Mouse (Mus musculus) embryonic facial prominence, embryonic 12.5 days (tissue): ENCODE results near the gene Mex3b. TPM values are rescaled to one million over a fixed set of nuclear protein-coding genes. Genes with fewer than 3 reads are reported as not detected.

Experiments used
- ATAC-seq: fragments of 200-750 bp; cut with Nextera tagmentation; 2 replicates; pipeline ENCODE4 v1.8.0; 2017; ENCODE audit not compliant: insufficient number of reproducible peaks, insufficient read depth, low FRiP score, low TSS enrichment
- H3K27ac ChIP-seq: fragments of 300-500 bp; sonication (generic); 2 replicates; pipeline ENCODE4 v1.5.1; 2016; ENCODE audit warnings: mild to moderate bottlenecking
- H3K27me3 ChIP-seq: fragments of 300-500 bp; sonication (generic); 2 replicates; pipeline ENCODE4 v1.6.1; 2016; ENCODE audit warnings: mild to moderate bottlenecking, moderate library complexity
- H3K36me3 ChIP-seq: fragments of 300-500 bp; sonication (generic); 2 replicates; pipeline ENCODE4 v1.6.1; 2016; ENCODE audit warnings: mild to moderate bottlenecking
- H3K4me1 ChIP-seq: fragments of 300-500 bp; sonication (generic); 2 replicates; pipeline ENCODE4 v1.6.1; 2016
- H3K4me2 ChIP-seq: fragments of 300-500 bp; sonication (generic); replicated peaks from 2 replicates; pipeline ENCODE4 v1.6.1; 2016; ENCODE audit warnings: mild to moderate bottlenecking, moderate library complexity
- H3K4me3 ChIP-seq: fragments of 300-500 bp; sonication (generic); 2 replicates; pipeline ENCODE4 v1.5.1; 2016; ENCODE audit warnings: mild to moderate bottlenecking
- H3K9ac ChIP-seq: fragments of 300-500 bp; sonication (generic); 2 replicates; pipeline ENCODE4 v1.6.1; 2016; ENCODE audit warnings: mild to moderate bottlenecking, moderate library complexity
- H3K9me3 ChIP-seq: fragments of 300-500 bp; sonication (generic); 2 replicates; pipeline ENCODE4 v1.6.1; 2016; ENCODE audit warnings: mild to moderate bottlenecking, moderate library complexity
- WGBS: fragments of 180-500 bp; shearing (Covaris S2); methylation state at CpG from one replicate; pipeline ENCODE4 v1.1.7; 2016; 5-methylcytosine and 5-hydroxymethylcytosine counted together
- polyA plus RNA-seq: library from polyadenylated mRNA; unstranded; fragments of >200 nt; fragmentation: Nextera tagmentation; extraction: Ambion mirVana; gene quantifications from 2 replicates; pipeline ENCODE4 v1.2.1, GENCODE M21; 2016

Mex3b gene
- polyA plus RNA-seq, 1 experiment from 2014 or later: 49.2 TPM

DNA sequence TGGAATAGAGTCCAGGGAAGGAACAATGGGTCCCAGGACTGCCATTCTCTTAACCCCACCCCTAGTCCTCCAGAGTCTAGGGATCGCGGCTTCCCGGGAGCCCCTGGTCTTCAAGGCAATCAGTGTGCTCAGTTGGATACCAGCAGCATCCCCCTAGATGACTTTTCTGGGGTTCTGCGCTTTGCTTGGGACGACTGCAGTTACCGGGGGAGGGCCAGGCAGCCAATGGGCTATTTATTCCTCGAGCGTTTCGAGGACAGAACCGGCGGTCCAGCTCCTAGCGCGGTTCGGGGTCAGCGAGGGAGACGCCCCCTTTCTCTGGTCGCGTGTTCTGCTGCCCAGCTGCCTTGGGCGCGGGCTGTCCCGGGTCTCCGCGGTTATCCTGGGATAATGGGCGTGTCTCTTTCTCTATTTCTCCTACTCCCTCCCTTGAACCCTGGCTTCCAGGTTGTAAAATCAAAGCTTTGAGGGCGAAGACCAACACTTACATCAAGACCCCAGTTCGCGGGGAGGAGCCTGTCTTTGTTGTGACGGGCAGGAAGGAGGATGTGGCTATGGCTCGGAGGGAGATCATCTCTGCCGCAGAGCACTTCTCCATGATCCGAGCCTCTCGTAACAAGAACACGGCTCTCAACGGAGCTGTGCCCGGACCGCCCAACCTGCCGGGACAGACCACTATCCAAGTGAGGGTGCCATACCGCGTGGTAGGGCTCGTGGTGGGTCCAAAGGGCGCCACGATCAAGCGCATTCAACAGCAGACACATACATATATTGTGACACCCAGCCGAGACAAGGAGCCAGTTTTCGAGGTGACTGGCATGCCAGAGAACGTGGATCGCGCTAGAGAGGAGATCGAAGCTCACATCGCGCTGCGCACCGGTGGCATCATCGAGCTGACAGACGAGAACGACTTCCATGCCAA is 1.4 kb downstream of the Mex3b start:
- H3K4me3 ChIP-seq: peak overlapping the region; percentile 99
- peak overlapping the region; percentile 100 for H3K9ac ChIP-seq
- H3K27ac ChIP-seq: peak overlapping the region; percentile 100
- under 1% methylated on average over 56 of the region's 56 CpGs for WGBS
- H3K27me3 ChIP-seq: no peaks in the 10 kb centered on the region
- peaks cover 18% of the 10 kb centered on the region for H3K4me1 ChIP-seq
- H3K4me2 ChIP-seq: peak overlapping the region; percentile 97
- H3K9me3 ChIP-seq: no peaks in the 10 kb centered on the region
- no peak for ATAC-seq
- H3K36me3 ChIP-seq: peaks cover 29% of the 10 kb centered on the region

DNA sequence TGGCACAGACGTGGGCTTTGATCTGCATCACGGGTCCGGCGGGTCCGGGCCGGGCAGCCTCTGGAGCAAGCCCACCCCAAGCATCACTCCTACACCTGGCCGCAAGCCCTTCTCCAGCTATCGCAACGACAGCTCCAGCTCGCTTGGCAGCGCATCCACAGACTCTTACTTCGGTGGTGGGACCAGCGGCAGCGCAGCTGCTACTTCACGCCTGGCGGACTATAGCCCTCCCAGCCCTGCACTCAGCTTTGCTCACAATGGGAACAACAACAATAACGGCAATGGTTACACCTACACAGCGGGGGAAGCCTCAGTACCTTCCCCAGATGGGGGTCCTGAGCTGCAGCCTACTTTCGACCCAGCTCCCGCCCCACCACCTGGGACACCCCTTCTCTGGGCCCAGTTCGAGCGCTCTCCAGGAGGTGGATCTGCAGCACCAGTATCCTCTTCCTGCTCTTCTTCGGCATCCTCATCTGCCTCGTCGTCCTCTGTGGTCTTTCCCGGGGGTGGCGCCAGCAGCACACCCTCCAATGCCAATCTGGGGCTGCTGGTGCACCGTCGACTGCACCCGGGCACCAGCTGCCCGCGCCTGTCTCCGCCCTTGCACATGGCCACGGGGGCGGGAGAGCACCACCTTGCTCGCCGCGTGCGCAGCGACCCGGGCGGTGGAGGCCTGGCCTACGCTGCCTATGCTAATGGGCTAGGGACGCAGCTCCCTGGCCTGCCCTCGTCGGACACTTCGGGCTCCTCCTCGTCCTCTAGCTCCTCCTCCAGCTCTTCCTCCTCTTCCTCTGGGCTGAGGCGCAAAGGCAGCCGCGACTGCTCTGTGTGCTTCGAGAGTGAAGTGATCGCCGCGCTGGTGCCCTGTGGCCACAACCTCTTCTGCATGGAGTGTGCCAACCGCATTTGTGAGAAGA is 2.4 kb downstream of the Mex3b start:
- no peaks in the 10 kb centered on the region for H3K27me3 ChIP-seq
- peak overlapping the region; percentile 100 for H3K27ac ChIP-seq
- H3K9me3 ChIP-seq: no peaks in the 10 kb centered on the region
- peak overlapping the region; percentile 100 for H3K9ac ChIP-seq
- H3K4me2 ChIP-seq: peak overlapping the region; percentile 97
- no peak for ATAC-seq
- peak overlapping the region; percentile 99 for H3K4me3 ChIP-seq
- H3K36me3 ChIP-seq: peaks cover 29% of the 10 kb centered on the region
- H3K4me1 ChIP-seq: peaks cover 14% of the 10 kb centered on the region
- WGBS: 1% methylated on average over 56 of the region's 56 CpGs

DNA sequence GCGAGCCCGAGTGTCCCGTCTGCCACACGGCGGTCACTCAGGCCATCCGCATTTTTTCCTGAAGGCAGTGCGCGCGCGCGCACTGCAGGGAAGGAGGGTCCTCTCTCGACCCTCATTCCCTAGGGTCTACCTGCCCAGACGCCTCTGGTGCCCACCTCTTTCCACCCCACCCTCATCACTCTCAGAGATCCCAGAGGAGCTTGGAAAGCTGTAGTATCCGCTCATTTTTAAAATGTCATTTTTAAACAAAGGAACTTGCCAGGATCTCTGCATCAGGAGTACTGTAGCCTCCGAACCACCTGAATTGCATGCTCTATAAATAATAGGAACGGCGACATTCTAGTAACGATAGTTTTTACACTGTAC is 3.0 kb downstream of the Mex3b start:
- H3K4me2 ChIP-seq: peak overlapping the region; percentile 97
- H3K27ac ChIP-seq: peak overlapping the region; percentile 100
- H3K4me1 ChIP-seq: peaks cover 7% of the 10 kb centered on the region; the same call in 1 of the 2 replicates
- H3K9ac ChIP-seq: peak overlapping the region; percentile 100
- 8% methylated on average over 18 of the region's 18 CpGs for WGBS
- no peak for ATAC-seq
- peak overlapping the region; percentile 99 for H3K4me3 ChIP-seq
- peaks cover 29% of the 10 kb centered on the region for H3K36me3 ChIP-seq
- no peaks in the 10 kb centered on the region for H3K27me3 ChIP-seq
- no peaks in the 10 kb centered on the region for H3K9me3 ChIP-seq

DNA sequence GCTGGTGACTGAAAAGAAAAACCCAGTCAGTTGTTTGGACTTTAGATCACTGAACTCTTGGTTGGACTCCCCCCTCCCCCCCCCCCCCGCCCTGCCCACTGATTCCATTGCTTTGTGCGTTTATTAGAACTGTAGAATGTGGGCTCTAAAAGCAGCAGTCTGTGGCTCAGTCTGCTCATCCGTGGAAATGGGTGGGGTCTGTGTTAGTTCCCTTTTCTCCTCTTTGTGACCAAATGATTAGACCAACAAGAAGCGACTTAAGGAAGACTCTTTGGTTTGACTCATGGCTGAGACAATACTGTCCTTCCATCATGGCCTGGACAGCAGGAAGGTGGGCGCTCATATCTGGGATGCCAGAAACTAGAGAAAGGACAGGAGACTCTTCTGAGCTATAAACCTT is 9.4 kb downstream of the Mex3b start:
- 77% methylated on average over 5 of the region's 5 CpGs for WGBS
- no peak overlapping the region for H3K27ac ChIP-seq
- H3K4me3 ChIP-seq: no peak overlapping the region
- ATAC-seq: no peak
- peaks cover 11% of the 10 kb centered on the region; the same call in 1 of the 2 replicates for H3K36me3 ChIP-seq
- peaks cover 7% of the 10 kb centered on the region; the same call in 1 of the 2 replicates for H3K4me1 ChIP-seq
- no peak overlapping the region for H3K4me2 ChIP-seq
- H3K27me3 ChIP-seq: no peaks in the 10 kb centered on the region
- no peak overlapping the region for H3K9ac ChIP-seq
- H3K9me3 ChIP-seq: no peaks in the 10 kb centered on the region

DNA sequence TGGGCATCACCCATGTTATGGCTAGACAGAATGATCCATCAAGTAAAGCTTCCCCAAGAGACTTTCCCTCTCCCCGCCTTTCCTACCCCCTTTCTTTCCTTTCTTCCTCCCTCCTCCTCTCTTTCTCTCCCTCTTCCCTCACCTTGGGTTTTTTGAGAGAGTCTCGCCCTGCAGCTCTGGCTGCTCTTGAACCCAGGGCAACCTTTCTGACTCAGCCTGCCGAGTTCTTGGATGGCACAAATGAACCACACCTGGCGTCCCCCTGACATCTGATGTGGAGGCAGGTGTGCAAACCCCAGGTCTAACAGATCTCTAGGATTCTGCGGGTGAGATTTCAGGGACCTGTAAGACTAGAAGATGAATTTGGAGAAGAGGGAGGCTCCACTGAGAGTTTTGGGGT is 12.9 kb downstream of the Mex3b start:
- Histone ChIP-seq H3K4me2 (no peak overlapping the region), H3K36me3 (no peaks in the 10 kb centered on the region), H3K9ac (no peak overlapping the region), H3K27me3 (no peaks in the 10 kb centered on the region), H3K9me3 (no peaks in the 10 kb centered on the region), H3K4me1 (no peaks in the 10 kb centered on the region), H3K4me3 (no peak overlapping the region), H3K27ac (no peak overlapping the region)
- WGBS: 89% methylated on average over 5 of the region's 5 CpGs
- ATAC-seq: no peak

DNA sequence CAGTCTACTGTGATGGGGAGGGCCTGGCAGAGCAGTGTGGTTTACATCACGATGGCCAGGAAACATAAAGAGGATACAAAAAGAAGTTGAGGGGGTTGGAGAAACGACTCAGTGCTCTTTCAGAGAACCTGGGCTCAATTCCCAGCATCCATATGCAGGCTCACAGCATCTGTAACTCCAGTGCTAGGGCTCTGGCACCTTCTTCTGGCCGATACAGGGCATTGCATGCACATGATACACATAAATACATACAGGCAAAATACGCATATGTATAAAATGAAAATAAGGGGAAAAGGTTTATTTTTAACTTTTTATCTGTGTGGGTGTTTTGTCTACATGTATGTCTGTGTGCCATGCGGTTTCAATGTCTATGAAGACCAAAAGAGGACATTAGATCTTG is 13.6 kb downstream of the Mex3b start:
- H3K9ac ChIP-seq: no peak overlapping the region
- no peaks in the 10 kb centered on the region for H3K4me1 ChIP-seq
- WGBS: 86% methylated on average over 5 of the region's 5 CpGs
- H3K27me3 ChIP-seq: no peaks in the 10 kb centered on the region
- no peak overlapping the region for H3K4me2 ChIP-seq
- no peak overlapping the region for H3K27ac ChIP-seq
- no peak overlapping the region for H3K4me3 ChIP-seq
- ATAC-seq: no peak
- no peaks in the 10 kb centered on the region for H3K36me3 ChIP-seq
- H3K9me3 ChIP-seq: no peaks in the 10 kb centered on the region

DNA sequence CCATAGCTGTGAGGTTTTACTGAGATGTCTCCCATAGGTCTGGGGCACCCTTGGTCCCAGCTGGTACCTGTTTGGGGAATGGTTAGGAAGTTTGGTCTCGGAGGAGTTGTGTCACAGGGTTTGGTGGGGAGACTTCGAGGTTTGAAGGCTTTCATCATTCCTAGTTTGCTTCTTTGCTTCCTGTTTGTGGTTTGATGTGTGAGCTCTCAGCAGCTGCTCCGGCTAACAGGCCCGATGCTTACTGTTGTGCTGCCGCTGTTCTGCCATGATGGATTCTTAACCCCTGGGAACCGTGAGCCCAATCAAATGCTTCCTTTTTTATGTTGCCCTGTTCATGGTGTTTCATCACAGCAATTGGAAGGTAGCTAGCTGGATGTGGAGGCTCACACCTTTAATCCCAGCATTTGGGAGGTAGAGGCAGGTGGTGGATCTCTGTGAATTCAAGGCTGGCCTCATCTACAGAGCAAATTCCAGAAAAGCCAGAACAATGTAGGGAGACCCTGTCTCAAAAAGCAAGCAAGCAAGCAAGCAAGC is 23.3 kb downstream of the Mex3b start:
- Histone ChIP-seq H3K4me3 (no peak overlapping the region), H3K27ac (no peak overlapping the region), H3K4me1 (no peaks in the 10 kb centered on the region), H3K4me2 (no peak overlapping the region), H3K9me3 (no peaks in the 10 kb centered on the region), H3K27me3 (no peaks in the 10 kb centered on the region), H3K36me3 (no peaks in the 10 kb centered on the region), H3K9ac (no peak overlapping the region)
- 77% methylated on average over 6 of the region's 6 CpGs for WGBS
- no peak for ATAC-seq

DNA sequence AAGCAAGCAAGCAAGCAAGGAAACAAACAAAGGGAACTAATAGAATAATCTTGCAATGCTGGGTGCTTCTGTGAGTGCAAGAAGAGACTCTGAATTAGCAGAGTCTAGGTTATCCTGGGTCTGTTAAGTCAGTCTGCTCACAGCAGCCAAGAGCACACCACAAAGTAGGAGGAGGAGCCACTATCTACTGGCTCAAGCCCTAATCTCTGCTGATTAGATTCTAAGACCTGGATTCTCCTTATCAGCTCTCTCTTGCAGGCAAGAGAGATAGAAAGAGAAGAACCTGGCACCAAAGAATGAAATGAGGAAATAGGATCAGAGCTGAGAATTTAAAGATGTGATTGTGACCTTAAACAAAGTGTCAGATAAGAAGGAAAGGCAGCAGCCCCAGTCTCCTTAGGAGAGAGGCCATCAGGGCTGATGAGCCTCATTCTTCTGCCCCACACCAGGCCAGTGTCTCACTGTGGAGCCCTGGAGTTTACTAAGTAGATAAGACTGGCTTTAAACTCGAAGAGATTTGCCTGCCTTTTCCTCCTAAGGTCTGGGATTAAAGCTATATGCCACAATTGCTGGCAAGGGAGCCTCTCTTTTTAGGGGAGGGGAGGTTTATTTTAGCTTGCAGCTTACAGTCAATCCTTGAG is 23.9 kb downstream of the Mex3b start:
- no peaks in the 10 kb centered on the region for H3K36me3 ChIP-seq
- WGBS: 38% methylated on average over 1 of the region's 1 CpGs
- H3K9ac ChIP-seq: no peak overlapping the region
- H3K4me1 ChIP-seq: no peaks in the 10 kb centered on the region
- no peak overlapping the region for H3K4me2 ChIP-seq
- H3K4me3 ChIP-seq: no peak overlapping the region
- no peak for ATAC-seq
- no peaks in the 10 kb centered on the region for H3K9me3 ChIP-seq
- H3K27me3 ChIP-seq: no peaks in the 10 kb centered on the region
- H3K27ac ChIP-seq: no peak overlapping the region

DNA sequence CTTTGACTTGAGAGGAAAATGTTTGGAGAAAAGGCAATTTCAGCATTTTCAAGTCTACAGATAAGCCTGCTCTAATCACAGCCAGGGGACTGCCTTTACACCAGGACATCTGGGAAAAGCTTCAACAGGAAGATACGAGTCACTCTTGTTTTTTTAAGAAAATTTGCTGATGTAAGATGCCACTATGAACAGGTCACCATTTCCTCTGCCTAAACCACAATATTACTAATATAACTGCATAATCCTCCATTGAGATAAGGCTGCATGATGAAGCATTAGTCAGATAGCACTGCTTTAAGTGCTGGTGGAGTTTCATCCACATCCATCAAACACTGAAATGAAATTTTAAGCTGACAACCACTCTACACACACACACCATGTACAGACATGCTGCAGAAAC is 27.2 kb downstream of the Mex3b start:
- no peak for ATAC-seq
- no peaks in the 10 kb centered on the region for H3K9me3 ChIP-seq
- WGBS: 23% methylated on average over 1 of the region's 1 CpGs

DNA sequence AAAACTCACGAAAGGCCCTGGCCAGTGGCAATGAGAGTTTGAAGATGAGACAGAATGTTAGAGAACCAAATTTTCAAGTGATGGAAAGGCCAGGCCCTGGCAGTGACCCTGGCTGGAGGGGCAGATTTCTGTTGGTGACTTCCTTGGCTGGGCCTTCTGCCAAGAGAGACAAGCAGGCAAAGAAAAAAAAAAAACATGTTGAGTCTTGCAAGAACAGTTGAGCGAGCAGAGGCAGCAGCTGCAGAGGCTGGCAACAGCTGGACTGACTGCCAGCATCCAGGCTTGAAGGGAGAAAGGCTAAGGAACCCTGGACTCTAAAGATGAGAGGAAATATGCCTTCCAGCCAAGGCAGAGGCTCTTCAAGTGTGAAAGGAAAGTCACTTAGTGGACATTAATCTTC is 28.5 kb downstream of the Mex3b start:
- no peak overlapping the region for H3K4me2 ChIP-seq
- no peaks in the 10 kb centered on the region for H3K27me3 ChIP-seq
- H3K4me3 ChIP-seq: no peak overlapping the region
- no peak overlapping the region for H3K27ac ChIP-seq
- no peak overlapping the region for H3K9ac ChIP-seq
- no peak for ATAC-seq
- H3K36me3 ChIP-seq: no peaks in the 10 kb centered on the region
- H3K4me1 ChIP-seq: no peaks in the 10 kb centered on the region
- no peaks in the 10 kb centered on the region for H3K9me3 ChIP-seq
- WGBS: 61% methylated on average over 2 of the region's 2 CpGs

More for the DNA sequence above, 27.2 kb downstream of the Mex3b start:
- no peak overlapping the region for H3K4me2 ChIP-seq
- H3K4me1 ChIP-seq: no peaks in the 10 kb centered on the region
- no peak overlapping the region for H3K9ac ChIP-seq
- no peaks in the 10 kb centered on the region for H3K27me3 ChIP-seq
- H3K27ac ChIP-seq: no peak overlapping the region
- H3K36me3 ChIP-seq: no peaks in the 10 kb centered on the region
- no peak overlapping the region for H3K4me3 ChIP-seq

DNA sequence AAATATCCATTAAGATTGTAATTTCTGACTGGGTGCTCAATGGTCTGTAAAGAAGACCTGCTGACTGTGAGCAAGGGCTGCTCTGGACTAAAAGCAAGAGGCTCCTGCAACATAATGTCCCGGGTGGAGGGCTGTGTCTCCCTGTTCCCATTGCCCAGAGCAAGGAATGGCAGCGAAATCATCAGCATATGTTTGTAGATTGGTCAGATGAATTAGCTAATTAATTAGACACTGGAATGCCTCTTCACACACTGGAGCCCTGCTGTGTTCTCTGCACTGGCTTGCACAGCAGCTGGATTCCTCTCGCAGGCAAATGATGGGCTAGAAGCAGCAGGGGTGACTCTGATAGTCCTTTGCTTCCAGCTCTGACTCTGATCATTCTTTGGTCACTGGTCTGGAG is 29.6 kb downstream of the Mex3b start:
- H3K4me1 ChIP-seq: no peaks in the 10 kb centered on the region

More for the DNA sequence above, 29.6 kb downstream of the Mex3b start:
- Histone ChIP-seq H3K4me2 (no peak overlapping the region), H3K9me3 (no peaks in the 10 kb centered on the region), H3K9ac (no peak overlapping the region), H3K36me3 (no peaks in the 10 kb centered on the region), H3K27ac (no peak overlapping the region), H3K27me3 (no peaks in the 10 kb centered on the region), H3K4me3 (no peak overlapping the region)
- ATAC-seq: no peak
- 46% methylated on average over 3 of the region's 3 CpGs for WGBS
